Mouse (Mus musculus): ENCODE measurements at regions not wholly inside any gene's neighbourhood (a gene's known extent, or its start where the extent isn't known, plus 50 kb on each side); places are given as distances from the start of the nearest gene placed in this dataset. TPM values are rescaled to one million over a fixed set of nuclear protein-coding genes. Genes with fewer than 3 reads are reported as not detected.

DNA sequence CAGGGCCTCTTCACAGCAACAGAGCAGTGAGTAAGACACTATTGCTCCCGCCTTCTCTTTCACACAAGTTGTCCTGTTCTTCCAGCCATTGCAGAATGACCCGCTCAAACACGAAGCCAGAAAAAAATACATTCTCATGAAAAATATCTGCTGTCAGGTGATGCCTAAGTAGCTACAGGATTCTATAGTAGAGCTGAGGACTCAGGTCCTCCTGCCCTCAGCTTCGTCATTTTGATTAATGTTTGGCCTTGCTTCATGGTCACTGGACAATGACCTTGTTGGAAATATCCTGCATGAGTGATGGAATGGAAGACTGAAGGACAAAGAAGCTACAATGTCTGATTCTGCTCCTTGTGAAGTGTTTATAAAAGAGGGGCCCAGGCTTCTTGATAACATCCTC lies 52.4 kb upstream of the Klf12 start:
- 76% methylated on average over 4 of the region's 4 CpGs for WGBS
- Histone ChIP-seq H3K9ac (replicated peaks; ENCODE audit: low read length) (no peak overlapping the region), H3K4me3 (ENCODE audit: low read length) (no peak overlapping the region), H3K4me2 (replicated peaks; ENCODE audit: low read depth, low read length) (no peak overlapping the region), H3K9me3 (ENCODE audit: low read length) (no peaks in the 10 kb centered on the region), H3K27me3 (ENCODE audit: insufficient read depth, low read length) (no peaks in the 10 kb centered on the region), H3K36me3 (ENCODE audit: insufficient read depth, low read length) (no peaks in the 10 kb centered on the region), H3K4me1 (ENCODE audit: insufficient read depth, low read length) (no peaks in the 10 kb centered on the region), H3K27ac (ENCODE audit: low read length) (no peak overlapping the region)
- ATAC-seq (ENCODE audit: low FRiP score, low TSS enrichment), result no peak

Small RNA genes lying in the stretch of these regions (microRNA-seq; reads per million reads assigned to microRNA genes)
- gene Gm22401, result not detected
